Mouse (Mus musculus) thymus, postnatal 36 days (tissue): ENCODE measurements around the gene Fkbp11.

Source experiments
- DNase-seq, 2 experiments: peaks; one replicate each; pipeline ENCODE4 v3.0.0; 2022; ENCODE audit warnings: mixed read lengths in 2 of 2

Fkbp11 gene

DNA sequence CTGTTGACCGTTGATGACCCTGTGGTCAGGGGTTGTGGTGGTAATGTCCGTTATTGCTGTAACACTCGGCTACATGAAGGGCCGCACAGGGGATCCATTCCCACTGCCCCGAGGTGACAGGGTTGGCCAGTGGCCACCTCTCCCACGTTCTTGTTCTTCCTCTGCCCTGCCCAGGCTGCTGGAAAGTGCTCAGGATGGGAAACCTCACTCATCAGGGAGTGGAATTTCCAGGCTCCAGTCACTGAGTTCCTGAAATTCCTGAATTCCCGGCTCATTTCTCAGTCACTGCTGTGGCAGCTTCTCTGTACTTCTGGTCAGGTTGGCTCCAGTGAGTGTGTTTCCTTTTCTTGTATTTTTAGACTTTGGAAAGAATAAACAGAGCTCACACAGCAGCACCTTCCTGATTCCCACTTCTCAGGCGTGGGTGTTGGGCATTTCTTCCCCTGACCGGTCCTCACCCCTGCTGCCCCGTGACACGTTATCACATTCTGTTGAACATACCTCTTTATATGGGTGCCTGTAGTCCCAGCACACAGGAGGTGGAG is 35.8 kb downstream of the Fkbp11 start:
- DNase-seq: no peak

DNA sequence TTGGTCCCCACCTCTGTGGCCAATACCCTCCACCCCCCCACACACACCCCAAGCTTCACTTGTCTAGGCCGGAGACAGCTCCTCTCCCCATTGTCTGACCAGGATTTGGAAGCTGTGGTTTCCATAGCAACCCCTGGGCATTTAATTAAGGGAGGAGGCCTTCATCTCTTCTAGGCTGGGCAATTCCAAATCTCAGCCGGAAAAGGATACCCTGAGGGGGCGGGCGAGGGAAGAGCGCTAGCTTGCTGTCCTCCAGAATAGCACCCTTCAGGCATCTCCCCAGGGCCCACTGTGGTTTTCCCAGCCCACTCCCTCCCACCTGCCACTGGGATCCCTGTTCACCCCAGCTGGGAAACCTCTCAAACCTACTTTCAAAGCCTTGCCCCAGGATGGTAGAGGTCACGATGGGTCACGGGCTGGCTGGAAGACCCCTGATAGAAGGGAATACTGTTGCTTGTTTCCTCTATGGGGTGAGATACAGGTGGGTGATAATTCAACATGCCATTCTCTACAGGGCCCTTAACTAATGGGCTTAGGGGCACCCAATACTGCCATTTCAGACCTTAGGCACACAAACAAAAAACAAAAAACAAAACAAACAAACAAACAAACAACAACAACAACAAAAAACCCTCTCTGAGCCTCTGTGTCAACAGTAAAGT is 36.4 kb downstream of the Fkbp11 start:
- DNase-seq: no peak

DNA sequence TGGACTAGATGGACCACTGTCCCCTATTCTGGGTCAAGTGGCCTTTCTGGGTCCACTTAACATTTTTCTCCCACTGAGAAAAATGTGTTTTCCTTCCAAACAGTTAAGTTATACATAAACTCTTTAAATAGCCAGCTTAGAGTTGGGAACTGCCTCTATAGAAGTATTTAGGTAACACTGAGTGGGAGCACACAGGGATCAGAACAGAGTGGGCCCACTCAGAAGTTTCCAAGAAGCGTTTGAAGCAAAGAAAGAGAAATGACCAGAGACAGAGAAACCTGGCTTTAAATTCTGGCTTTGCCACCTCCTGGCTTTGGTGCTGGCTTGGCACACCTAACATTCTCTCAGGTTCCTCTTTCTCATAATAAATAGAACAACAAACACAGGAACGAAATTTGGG is 38.3 kb downstream of the Fkbp11 start:
- DNase-seq: no peak

DNA sequence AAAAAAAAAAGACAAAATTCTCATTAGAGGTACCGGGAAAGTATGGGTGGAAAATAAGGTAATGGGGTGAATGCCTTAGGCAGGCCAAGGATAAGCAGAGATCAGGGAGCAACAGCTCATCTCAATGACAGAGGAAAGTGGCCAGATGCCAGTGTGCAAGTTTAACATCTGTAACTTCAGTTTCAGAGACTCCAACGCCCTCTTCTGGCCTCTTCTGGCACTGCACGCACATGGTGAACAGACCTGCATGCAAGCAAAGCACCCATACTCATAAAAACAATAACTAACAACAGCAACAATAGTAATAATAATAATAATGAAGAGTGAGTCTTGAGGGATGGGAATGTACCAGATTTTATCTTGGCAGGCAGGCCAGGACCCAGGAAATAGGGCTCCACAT is 42.1 kb downstream of the Fkbp11 start:
- DNase-seq: no peak

DNA sequence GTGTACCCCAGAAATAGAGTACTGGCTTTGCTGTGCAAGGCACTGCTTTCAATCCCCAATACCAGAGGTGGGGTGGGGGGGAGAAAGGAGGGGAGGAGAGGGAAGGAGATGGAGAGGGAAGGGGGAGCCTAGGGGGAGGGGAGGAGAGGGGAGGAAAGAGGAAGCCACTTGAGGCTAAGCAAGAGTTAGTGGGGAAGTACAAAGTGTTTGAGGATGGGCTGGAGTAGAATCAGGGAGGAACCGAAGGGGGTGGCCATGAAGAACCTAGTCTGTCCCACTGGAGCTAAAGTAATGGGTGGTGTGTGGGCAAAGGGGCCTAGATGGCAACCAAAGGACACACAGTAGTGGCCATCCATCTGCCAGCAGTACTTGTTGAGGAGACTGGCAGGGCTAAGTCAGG is 44.3 kb downstream of the Fkbp11 start:
- DNase-seq: no peak

DNA sequence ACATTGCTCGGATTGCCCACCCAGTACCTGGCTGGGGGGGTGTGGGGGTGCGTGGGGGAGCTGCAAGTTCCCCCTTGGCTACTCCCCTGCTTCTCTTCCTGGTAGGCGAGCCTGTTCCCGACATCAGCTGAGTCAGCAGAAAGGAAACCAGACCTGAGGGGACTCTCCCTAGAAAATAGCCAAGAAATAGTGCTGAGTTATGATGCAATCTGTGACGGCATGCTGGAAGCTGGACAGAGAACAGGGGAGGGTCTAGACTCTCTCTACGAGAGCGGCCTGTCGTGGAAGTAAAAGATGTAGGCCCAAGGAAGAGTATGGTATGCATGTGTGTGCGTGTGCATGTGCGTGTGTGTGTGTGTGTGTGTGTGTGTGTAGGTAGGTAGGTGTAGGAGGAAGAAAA is 44.8 kb downstream of the Fkbp11 start:
- DNase-seq: no peak

DNA sequence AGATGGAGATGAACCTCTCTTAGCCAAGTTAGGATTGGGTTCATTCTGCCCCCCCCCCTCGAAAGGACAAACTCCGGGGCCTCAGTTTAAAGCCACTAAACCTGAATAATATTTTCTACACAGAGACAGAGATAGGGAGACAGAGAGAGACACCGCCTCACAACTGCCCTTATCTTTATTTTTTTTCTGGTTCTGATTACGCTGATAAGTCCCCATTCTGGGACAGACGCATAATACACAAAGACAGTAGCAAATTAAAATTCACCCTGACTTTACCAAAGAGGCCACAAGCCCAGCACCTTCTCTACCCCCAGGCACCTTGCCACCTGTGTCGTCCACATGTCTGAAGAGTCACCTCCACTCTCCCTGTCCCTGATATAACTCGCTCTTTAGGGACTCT is 46.4 kb downstream of the Fkbp11 start:
- DNase-seq: no peak

DNA sequence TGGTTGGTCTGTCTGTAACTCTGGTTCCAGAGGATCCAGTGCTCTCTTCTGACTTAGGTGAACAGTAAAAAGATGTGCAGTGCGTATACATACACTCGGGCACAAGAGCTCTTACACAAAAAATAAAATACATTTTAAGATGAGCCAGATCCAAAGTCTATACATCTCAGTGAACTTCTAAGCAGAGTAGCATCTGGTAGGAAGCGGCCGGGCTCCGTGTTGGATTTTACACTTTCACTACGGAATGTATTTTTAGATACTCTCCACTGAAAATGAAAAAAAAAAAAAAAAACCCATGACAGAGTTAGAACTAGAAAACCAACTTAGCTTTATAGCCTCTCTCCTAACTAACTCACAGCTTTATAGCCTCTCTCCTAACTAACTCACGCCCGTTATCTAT is 47.3 kb downstream of the Fkbp11 start:
- DNase-seq: no peak

DNA sequence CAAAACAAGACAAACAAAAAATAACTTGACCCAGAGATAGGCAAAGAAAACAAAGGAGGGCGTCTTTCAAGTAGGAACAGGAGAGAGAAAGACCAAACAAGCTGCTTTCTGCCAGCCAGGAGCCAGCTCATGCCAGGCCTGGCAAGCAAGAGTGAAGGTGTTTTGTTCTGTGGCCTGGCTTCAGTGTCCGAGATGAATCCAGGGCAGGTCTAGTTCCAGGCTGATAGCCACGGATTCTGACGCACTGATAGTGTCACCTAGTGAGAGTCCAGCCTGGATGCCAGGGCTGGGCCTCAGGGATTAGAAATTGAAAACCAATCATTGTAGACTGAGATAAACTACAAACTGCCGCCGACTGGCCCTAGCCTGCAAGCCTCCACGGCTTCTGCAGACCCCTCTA is 50.0 kb downstream of the Fkbp11 start:
- no peak for DNase-seq

DNA sequence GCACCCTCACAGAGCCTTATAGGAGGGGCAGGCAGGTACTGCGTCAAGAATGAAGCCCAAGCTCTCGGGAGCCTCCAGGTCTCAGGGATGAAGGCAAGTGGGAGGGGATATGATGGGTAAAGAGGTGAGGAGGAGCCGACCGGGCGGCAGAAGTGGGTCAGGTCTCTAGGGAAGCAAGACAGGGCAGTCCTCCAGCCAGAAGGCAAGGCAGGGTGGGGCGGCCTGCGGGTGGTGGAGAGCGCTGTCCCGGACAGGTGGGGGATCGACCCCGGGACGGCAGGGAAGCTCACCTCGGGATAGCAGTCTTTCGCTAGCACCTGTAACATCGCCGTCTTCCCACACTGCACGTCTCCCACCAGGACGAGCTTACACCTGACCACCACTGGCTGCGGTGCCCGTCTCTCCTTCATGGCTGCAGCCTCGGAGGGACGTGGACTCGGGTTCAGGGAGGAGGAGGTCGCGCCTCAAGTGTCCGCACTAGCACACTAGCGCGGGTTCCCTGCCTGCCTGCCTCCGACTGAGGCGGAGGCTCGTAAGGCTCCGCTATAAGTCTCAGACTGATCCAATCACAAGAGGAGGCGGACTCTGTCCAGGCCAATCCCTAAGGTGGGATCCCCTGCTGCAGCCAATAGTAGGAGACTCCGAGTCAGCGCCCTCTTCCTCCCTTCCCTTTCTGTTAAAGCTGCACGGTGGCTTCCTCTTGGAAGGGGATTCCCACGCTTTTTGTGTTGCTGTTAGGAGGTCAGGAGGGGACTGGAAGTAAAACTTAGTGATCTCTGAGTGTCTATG is 50.9 kb downstream of the Fkbp11 start, which contains the start of gene Rnd1:
Gene Rnd1 (minus strand): TSS at position 522 of the 789 bp plus-strand sequence.
- peak; percentile 67 to 73 for DNase-seq

DNA sequence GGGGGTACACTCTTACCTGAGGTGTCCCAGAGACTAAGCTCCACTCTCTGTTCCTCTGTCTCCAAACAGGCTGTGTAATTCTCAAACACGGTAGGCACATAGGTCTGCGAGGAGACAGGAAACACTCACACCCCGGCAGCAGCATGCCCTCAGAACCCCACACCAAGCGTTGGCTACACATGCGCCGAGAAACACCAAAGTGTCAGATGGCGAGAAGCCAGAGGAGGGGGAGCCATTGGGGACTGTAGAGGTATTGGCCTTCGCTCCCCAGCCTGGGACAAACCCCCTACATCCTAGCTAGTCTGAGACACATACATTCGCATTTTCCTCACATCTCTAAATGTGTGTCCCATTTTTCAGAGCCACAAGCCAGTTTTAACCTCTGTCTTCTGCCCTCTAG is 51.5 kb downstream of the Fkbp11 start:
- peak; percentile 20 to 28 for DNase-seq

DNA sequence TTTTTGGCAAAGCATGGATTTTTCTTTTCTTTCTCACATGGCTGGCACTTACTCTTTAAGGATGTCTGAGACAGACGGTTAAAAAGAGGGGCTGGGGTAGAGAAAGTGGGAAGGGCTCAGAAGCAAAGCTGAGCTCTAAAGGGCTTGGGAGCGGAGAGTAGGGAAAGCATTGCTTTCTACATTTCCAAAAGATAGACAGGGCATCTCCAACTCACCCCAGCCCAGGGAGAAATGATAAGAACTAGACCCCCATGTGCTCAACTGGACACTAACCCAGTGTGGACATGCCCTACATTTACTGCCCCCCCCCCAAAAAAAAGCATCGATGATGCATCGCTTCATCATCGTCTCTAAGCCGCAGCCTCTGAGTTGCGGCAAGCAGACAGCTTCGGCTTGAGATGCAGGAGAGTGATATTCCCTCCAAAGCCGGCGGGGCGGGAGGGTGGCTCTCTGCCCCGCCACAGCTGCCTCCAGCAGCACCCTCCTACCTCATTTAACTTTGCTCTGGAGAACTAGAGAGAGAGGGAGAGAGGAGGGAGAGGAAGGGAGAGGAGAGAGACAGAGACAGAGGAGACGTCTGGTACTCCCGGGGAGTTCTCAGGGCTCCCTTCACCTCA is 52.3 kb downstream of the Fkbp11 start:
- no peak for DNase-seq

DNA sequence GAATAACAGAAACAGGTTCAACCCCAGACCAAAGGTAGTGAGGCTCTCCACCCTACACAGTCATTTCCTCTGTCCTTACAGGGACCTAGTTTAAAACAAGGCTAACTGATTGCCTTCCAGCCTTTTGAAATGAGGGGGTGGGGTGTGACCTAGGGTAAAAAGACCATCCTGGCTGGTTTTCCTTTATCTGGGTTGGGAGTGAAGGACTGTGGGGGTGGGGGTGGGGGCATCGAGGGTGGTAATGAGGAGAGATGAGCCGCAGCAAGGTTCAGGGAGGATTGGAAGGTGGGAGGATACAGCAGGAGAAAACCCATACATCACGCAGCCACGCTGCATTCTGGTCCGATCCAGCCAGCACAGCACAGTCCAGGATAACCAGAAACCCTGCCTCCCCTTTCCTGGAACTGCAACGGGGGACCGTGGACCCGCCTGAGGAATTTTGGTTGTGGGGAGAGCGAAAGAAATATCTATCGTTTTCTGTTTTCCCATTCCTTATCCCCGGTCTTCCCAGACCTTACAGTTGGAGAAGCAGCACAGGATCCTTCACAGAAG is 52.9 kb downstream of the Fkbp11 start:
- no peak for DNase-seq
